Mouse (Mus musculus): ENCODE data around the gene C130050O18Rik.

Gene C130050O18Rik

DNA sequence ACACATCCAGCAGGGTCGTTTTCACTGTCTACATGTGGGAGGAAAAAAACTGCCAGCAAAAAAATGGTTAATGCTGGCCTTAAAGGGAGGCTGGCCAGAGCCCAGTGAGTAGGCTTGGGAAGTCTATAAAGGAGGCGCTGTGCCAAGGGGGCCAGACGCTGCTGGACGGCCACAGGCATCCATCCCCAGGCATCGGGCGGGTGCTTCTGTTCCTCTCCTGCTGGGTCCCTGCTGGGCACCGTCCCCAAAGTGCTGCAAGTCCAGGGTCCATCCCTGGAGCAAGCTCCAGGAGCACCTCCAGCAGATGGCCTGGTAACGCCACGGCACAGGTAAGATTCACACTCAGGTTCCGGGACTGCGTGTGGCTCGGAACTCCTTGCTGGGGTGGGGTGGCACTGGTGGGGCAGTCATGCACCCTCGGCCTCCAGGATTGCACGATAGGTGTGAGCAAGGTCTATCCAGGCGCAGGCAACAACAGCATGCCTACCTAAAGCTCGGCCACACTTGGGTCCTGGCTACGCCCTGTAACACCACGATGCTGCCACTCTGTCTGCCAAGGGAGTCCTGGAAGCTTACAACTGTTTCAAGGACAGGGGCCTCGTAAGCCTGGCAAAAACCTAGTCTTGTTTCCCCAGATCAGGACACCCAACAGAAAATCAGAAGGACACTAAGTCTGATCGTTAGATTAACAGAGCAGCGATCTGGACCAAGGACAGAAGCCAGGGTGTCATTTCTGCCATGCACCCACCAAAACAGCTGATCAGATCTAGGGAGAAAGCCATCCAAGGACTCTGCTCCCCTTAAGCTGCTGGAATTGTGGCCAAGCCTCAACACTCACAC, 18.2 kb downstream of the C130050O18Rik start, which contains the start of gene Gper1:
Gene Gper1, plus strand, starts transcription at position 126 of the 840 bp plus-strand sequence.
- DNase-seq (ENCODE audit: low read depth, low spot score), result no peak

DNA sequence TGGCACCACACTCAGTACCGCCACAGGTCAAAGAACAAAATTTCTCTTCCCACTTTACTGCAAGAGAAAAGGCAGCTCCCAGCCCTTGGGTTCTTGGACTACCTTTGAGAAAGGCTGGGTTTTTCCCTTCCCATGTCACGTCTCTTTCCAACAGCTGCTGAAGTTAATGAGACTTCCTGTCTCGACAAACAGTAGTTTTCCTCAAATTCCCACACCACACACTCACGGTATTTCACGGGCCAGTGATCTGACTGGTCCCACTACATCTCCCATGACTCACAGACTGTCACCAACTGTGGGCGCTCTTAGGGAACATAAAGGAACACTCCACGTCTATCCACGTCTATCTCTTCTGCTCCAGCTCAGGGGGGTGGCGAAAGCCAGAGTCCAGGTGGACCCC, 20.1 kb downstream of the C130050O18Rik start:
- no peak for DNase-seq (ENCODE audit: low read depth, low spot score)

DNA sequence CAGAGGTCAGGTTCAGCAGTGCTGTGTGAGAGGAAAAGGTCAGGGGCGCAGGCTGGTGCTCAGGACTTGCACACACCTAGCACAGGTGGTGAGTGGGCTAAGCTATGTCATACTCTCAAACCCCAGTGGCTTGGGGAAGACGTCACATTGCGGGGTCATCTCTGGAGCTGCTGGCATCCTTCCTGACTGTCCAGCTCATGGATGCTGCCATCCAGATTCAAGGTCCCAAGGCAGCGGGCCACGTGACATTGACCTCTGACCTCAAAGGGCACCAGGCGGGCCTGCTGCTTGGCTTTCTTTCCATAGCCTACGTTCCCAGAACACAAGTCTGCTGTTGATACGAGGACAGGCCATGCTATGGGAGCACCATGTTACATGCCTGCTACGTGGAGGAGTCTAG, 21.9 kb downstream of the C130050O18Rik start:
- DNase-seq (ENCODE audit: low read depth, low spot score), result no peak

DNA sequence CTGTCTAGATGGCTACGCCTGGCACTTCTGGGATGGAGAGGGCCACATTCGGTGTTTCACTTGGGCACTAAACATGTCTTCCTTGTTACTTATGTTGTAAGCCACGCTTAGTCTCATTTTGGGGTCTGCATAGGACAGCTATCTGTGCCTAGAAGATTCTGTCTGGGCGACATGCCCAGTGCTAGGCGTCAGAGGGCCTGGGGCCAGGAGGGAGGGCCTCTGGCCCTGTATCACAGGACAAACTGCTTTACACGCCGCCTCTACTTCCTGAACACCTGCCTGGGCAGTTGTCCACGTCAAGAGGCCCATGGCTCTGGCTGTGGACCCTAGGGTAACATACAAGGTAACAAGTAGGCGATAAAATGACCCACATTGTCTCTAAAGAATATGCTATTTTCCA, 22.9 kb downstream of the C130050O18Rik start:
- no peak for DNase-seq (ENCODE audit: low read depth, low spot score)

DNA sequence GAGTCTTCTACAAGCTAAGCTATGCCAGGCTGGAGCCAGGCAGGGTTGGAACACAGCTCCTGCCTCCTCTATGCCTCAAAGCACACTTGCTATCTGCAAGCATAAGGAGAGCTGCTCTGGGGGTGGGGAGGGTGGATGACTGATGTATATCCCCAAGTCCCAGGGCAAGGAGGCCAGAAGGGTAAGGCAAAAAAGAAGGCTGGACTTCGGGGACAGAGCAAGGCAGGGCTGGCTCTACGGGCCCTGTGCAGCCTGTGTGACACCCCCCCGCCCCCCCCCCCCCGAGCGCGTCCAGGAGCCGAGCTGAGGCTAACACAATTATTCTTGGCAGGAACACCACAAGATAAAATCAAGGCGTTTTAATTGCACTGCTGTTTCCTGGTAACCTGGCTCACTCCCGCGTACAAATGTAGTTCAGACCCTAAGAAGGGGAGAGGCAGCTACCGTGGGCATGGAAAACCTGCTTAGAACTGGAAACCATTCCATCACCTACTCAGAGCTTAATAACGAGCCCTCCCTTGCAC, 24.8 kb downstream of the C130050O18Rik start:
- DNase-seq (ENCODE audit: low read depth, low spot score), result no peak

DNA sequence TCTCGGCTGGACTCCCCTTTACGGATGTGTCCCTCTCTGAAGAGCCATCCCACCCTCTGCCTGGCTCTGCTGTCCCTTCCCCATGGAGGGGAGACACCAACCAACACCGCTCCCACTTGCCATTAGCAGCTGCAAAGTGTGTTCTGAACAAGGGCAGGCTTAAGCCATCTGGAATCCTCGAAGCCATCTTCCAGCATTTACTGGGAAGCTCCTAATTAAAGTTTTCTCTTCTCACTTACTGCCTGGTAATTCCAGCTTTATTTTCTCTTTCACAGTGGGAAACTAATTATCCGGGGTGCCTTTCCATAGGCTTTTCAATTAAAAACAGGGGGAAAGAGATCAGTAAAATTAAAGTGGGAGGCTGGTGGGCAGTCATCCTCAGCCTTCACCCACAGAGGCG, 27.3 kb downstream of the C130050O18Rik start:
- no peak for DNase-seq (ENCODE audit: low read depth, low spot score)

DNA sequence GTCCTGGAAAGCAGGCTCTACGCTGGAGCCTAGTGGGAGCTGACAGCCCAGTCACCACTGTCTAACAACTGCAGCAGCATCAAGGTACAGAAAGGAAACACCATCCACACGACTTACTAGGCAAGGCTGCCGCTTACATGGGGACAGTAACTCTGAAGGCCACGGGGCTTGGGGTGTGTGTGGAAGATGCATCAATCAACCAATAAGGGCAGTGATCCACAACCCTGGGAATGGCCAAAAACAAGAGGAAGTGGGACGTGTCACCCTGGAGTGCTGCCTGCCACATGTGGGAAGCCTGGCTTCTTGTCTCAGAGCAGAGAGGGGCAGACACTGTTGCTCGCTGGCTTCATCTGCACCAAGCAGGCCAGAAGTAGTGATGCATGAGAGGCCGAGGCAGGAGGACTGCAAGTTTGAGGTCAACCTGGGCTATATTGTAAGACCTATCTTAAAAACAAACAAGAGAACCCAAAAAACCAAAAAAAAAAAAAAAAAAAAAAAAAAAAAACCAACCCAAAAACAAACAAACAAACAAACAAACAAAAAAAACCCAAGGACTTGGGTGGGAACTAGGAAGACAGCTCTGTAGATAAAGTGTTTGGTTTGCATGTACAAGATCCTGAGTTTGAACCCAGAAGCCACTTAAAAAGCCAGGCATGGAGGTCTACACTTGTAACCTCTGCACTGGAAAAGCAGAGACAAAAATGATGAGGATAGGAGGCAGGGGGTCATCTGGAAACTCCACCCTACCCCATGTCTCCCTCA, 27.8 kb downstream of the C130050O18Rik start:
- DNase-seq (ENCODE audit: low read depth, low spot score), result no peak

DNA sequence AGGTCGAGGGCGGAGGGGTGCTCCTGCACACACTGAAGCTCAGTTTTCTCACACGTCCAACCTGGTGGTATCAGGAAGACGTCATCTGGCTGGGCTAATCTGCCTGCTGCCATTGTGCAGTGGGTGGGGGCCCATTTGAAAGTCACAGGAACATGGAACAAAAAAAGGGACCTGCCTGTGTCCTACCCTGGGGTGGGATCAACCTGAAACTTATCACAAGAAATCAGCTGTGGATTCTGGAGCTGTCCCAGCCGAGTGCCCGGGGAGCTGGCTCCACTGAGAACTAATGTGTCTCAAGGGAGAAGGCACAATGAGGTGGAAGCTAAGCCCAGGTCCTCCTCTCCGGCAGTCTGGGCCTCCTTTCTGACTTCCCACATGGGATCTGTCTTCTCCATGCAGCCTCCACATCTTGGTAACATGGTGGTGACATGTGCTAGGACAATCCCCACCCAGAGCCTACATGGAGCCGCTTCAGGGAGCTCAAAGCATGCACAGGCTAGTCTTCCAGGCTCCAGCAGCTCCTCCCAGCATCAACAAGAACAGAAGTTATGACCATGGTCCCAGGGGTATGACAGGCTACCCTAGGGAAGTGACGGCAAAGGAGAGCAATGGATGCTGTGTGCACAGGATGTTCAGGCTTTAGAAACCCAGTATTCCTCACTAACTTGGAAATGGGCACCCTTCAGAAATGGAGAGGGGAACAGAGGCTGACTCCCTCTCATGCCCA, 28.9 kb downstream of the C130050O18Rik start:
- no peak for DNase-seq (ENCODE audit: low read depth, low spot score)

DNA sequence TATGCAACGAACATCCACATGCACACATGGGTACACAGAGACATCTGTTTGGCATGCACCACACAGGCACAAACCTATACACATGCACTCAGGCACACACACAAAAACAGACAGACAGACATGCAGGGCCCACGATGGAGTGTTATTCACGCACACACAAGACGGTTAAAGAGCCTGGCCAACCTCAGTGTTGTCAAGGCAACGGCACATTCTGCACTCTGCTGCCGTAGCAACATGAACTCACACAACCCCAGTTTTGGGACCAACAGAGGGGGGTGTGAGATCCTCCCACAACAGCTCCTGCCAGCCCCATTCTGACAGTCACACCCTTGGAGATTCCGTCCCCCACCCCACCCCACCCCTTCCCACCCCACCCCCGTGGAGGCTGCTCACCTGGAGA, 29.9 kb downstream of the C130050O18Rik start:
- DNase-seq (ENCODE audit: low read depth, low spot score), result peak; percentile 55

DNA sequence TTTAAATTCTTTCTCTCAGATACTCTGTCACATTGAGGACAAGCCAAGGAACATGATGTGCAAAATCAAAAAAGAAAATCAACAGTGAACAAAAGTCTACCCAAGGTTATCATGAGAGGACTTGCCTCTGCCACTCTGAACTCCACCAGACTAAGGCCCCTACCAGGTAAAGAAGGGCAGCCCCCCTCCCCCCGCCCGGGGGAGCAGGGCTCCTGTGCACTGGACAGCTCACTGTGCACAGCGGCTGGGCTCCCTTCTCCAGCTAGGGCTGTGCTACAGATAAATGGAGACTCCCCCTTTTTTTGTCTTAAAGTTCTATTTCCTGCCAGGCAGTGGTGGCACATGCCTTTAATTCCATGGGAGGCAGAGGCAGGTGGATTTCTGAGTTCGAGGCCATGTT, 32.7 kb downstream of the C130050O18Rik start:
- DNase-seq (ENCODE audit: low read depth, low spot score), result no peak

DNA sequence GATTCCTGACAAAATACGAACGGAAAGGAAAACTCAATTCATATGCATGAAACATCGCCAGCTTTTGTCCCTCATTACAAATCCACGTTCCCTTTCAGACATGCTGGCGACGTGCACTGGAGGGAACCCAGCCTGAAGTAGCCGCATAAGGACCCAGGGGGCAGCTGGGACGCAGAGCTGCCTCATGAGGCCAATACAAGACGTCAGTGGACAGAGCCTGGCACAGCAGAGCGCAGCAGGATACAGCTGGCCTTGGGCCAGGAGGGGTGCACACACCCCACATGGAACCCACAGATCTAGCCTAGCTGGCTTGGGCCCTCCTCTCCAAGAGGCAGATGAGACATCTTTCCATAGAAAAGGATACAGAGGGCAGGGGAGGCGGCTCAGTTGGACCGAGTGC, 33.4 kb downstream of the C130050O18Rik start:
- DNase-seq (ENCODE audit: low read depth, low spot score), result no peak

DNA sequence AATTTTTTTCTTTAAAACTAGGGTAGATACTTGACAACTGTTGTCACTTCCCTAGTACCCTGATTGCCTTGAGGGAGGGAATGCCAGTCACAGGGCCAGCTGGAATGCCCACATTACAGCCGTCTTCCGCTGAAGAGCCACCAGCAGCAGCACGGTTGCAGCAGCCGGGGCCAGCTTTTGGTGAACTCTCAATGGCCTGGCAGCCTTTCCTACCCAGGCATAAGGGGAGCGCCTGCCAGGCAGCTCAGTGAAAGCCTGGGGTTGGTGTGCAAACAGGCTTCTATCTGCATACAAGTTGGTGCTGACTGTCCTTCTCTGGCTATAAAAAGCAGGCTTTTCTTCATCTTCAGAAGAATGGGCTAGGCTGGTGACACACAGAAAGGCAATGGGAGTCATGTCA, 35.4 kb downstream of the C130050O18Rik start:
- no peak for DNase-seq (ENCODE audit: low read depth, low spot score)

DNA sequence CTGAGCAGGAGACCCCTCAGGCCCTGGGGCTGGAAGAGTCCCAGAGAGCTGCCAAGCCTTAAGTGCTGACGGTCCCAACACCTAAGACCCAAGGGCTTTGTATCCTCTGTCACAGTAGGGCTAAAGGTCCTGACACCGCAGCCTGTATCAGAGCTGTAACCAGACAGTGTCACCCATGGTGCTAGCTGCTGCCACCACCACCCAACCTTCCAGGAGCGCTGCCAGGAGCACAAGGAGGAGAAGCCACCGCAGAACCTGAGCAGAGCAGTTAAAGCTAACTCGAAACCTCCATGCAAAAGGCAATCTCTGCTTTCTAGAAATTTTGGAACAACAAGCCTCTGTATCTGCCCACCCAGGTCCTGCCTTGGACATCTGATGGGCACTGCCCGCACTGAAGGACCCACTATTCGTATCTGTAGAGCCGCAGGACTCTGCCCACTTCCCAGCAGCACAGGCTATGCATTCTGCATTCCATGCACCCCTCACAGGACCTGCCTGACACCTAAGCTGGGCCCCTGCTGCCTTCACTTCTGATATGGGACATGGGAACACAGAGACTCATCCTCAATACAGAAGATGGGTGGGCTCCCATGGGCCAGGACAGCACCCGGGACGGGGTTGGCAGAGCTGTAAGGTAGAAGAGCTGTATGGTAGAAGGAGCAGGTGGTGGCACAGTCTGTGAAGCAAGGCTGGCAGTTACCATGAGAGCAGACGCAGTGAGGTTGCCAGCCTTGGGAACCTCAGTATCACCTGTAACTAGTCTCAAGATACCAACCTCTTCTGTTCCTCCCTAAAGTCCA, 36.0 kb downstream of the C130050O18Rik start:
- no peak for DNase-seq (ENCODE audit: low read depth, low spot score)

DNA sequence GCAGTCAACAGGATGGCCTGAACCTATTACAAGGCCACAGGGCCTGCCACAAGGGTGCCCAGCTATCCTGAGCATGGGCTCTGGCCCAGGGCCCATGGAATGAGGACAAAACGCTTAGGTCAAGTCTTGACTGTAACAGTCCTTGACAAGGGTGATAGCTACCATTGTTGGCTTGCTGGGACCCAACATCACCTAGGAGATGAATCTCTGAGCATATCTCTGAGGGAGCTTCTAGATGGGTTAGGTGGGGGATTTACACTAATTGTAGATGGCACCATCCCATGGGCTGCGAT, 36.6 kb downstream of the C130050O18Rik start:
- no peak for DNase-seq (ENCODE audit: low read depth, low spot score)

DNA sequence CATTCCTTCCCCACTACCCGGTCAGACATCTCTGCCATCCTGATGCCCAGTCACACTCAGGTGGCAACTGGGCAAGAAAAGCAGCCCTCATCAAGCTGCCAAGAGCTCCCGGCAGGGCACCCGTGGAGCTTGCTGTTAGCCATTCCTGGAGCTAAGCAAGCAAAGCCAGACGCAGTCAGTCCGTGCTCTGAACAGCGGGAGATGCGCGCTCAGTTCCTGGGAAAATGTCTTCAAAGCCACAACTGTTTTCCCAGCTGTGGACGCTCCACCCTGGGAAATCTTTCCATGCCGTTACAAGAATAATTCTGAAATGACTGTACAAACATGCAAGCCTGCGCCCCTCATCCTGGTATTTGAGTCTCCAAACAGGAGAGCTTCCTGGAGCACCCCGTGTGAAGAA, 37.3 kb downstream of the C130050O18Rik start:
- DNase-seq (ENCODE audit: low read depth, low spot score), result no peak

DNA sequence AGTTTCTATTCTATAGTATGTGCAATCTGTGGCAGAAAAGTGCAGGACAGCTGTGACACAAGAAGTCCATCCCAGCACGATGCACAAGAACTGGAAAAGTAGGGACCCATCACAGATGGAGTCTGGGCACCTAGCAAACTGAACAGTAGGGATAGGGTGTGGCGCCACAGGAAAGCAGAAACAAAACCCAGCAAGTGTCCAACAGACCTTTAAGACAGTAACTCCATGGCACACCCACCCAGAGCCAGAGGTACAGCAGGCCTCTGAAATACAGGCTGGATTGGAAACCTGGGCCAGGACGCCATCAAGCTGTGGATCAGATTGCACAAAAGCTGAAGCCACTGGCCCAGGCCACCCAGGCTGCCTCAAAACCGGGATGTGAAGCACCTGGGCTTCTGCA, 37.9 kb downstream of the C130050O18Rik start:
- DNase-seq (ENCODE audit: low read depth, low spot score), result no peak

DNA sequence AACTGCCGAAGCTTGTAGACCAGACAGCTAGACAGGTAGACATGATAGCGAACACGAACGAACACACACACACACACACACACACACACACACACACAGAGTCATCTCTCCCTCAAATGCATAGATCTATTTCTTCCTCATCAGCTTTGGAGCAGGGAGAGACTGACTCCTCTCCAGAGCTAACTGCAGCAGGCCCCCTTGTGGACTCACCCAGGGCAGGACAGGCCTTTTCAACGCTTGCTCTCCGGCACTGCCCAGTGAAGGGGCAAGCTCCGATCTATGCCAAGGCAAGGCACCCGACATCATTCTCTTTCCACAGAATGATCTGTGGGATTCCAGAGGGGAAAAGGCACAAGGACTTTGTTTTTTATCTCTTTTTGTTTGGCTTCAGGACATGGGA, 40.2 kb downstream of the C130050O18Rik start:
- DNase-seq (ENCODE audit: low read depth, low spot score), result no peak

DNA sequence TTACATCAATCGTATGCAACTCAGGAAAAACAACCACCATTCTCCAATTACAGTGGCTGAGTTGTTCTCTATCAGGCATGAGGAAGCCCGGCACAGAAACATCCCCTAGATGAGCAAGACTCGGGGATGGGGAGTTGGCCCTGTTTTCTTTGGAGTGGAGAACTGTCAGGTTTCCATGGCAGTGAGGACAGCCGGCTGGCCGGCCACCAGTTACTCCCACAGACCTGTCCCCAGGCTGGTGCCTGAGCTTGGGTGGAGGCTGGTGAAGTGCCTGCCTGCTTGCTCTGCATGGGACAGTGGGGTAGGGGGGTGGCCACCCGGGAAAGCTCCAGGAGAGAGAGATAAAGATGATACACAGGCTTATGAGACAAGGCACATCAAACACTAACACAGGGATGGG, 42.9 kb downstream of the C130050O18Rik start:
- no peak for DNase-seq (ENCODE audit: low read depth, low spot score)

DNA sequence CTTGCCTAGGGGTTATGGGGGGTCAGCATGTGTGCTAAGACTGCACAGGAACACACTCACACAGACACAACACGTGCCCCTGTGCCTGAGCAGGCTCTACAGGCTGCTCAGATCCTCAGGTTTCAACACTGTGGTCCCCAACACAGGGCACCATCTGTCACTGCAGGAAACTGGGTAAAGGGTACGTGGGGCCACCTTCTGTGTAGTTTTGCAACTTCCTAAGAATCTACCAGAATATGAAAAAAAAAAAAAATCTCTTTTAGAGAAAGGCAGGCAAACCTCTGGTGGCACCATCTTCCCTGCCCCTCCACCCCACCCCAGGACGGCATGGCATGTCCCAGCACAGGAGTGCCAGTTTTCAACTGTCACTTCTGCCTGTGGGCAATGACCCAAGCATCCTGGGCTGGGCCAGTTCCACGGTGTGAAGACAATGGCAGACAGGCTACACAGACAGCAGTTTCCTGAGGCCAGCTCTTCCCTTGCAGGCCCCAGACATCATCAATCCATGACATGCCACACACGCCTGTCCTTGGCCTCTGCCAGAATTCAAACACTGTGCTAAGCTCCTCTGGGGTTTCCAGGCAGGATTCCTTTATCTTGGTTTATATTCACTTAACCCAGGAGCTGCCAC, 44.2 kb downstream of the C130050O18Rik start:
- DNase-seq (ENCODE audit: low read depth, low spot score), result no peak

DNA sequence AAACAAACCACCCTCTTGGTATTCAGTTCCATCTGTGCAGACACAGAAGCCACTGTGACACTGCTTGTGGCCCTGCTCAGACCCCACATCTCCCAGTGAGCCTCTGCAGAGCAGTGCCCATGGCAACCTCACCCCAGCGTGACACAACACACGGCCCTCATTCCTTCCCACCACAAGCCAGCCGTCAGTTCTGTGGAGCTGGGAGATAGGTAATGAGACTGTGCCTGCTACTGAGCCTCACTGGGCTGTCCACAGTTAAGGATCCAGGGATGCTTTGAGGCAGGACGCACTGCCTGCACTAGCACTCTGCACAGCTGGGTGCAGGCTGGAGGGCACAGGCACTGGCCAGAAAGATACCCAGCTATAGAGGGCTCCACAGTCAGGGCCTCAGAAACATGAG, 44.8 kb downstream of the C130050O18Rik start:
- no peak for DNase-seq (ENCODE audit: low read depth, low spot score)

DNA sequence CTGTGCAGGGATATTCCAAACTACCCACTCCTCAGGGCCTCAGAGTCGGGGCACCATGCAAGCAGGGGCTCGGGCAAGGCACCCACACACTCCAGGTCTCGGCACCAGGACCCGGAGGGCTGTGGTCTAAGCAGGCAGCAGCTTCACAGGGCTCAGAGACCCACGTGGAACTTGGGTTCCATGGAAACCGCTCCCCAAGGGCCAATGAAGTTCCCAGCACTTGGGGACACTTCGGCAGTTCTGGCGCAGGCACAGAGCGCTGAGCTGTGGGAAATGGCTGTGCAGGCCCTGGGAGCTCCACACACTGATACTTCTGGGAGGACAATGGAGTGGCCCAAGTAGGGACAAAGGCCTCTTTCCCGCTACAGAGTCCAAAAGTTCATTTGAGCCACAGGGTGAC, 48.0 kb downstream of the C130050O18Rik start:
- no peak for DNase-seq (ENCODE audit: low read depth, low spot score)

All from skeletal muscle tissue, adult 2 months (tissue).